Mouse (Mus musculus): Measurements from ENCODE around the gene Rhag. TPM values are rescaled to one million over a fixed set of nuclear protein-coding genes. Genes with fewer than 3 reads are reported as not detected.

Rhag gene
- total RNA-seq, 1 experiment from 2014 or later, result 8.2 TPM

- peak; percentile 83 to 87 for ATAC-seq (replicated peaks in 1 of 2; ENCODE audit: insufficient read depth in 1 of 2, low FRiP score in 2 of 2, low TSS enrichment in 1 of 2, low read depth in 1 of 2, poor library complexity in 2 of 2, severe bottlenecking in 2 of 2)
Measured at GRCm38 (mm10) chr17:40868952-40869747, 58.2 kb downstream of the Rhag start.

- ATAC-seq (replicated peaks in 1 of 2; ENCODE audit: insufficient read depth in 1 of 2, low FRiP score in 2 of 2, low TSS enrichment in 1 of 2, low read depth in 1 of 2, poor library complexity in 2 of 2, severe bottlenecking in 2 of 2), result no peak
Measured at GRCm38 (mm10) chr17:40872626-40873025, 61.7 kb downstream of the Rhag start.

- no peak; a peak in 1 of 4 replicates for ATAC-seq (replicated peaks in 1 of 2; ENCODE audit: insufficient read depth in 1 of 2, low FRiP score in 2 of 2, low TSS enrichment in 1 of 2, low read depth in 1 of 2, poor library complexity in 2 of 2, severe bottlenecking in 2 of 2)
Measured at GRCm38 (mm10) chr17:40873582-40874011, 62.7 kb downstream of the Rhag start.

GRCm38 (mm10) chr17:40874701-40875100, 63.8 kb downstream of the Rhag start:
- no peak for ATAC-seq (replicated peaks in 1 of 2; ENCODE audit: insufficient read depth in 1 of 2, low FRiP score in 2 of 2, low TSS enrichment in 1 of 2, low read depth in 1 of 2, poor library complexity in 2 of 2, severe bottlenecking in 2 of 2)

- ATAC-seq (replicated peaks in 1 of 2; ENCODE audit: insufficient read depth in 1 of 2, low FRiP score in 2 of 2, low TSS enrichment in 1 of 2, low read depth in 1 of 2, poor library complexity in 2 of 2, severe bottlenecking in 2 of 2), result peak in 1 of 2 experiments; percentile 23; a peak in 1 of 4 replicates
Measured at GRCm38 (mm10) chr17:40875568-40875967, 64.6 kb downstream of the Rhag start.

- ATAC-seq (replicated peaks in 1 of 2; ENCODE audit: insufficient read depth in 1 of 2, low FRiP score in 2 of 2, low TSS enrichment in 1 of 2, low read depth in 1 of 2, poor library complexity in 2 of 2, severe bottlenecking in 2 of 2), result no peak
Measured at GRCm38 (mm10) chr17:40877741-40878140, 66.8 kb downstream of the Rhag start.

GRCm38 (mm10) chr17:40879528-40879923, 68.6 kb downstream of the Rhag start:
- peak in 1 of 2 experiments; percentile 18; a peak in 1 of 4 replicates for ATAC-seq (replicated peaks in 1 of 2; ENCODE audit: insufficient read depth in 1 of 2, low FRiP score in 2 of 2, low TSS enrichment in 1 of 2, low read depth in 1 of 2, poor library complexity in 2 of 2, severe bottlenecking in 2 of 2)

GRCm38 (mm10) chr17:40879924-40880691, 69.2 kb downstream of the Rhag start, which contains the start of gene 9130008F23Rik:
TSS of gene 9130008F23Rik (minus strand) at chr17:40880559.
- ATAC-seq (replicated peaks in 1 of 2; ENCODE audit: insufficient read depth in 1 of 2, low FRiP score in 2 of 2, low TSS enrichment in 1 of 2, low read depth in 1 of 2, poor library complexity in 2 of 2, severe bottlenecking in 2 of 2), result peak; percentile 72 to 74

- no peak for ATAC-seq (replicated peaks in 1 of 2; ENCODE audit: insufficient read depth in 1 of 2, low FRiP score in 2 of 2, low TSS enrichment in 1 of 2, low read depth in 1 of 2, poor library complexity in 2 of 2, severe bottlenecking in 2 of 2)
Measured at GRCm38 (mm10) chr17:40882172-40882571, 71.2 kb downstream of the Rhag start.

GRCm38 (mm10) chr17:40885155-40885554, 74.2 kb downstream of the Rhag start:
- no peak for ATAC-seq (replicated peaks in 1 of 2; ENCODE audit: insufficient read depth in 1 of 2, low FRiP score in 2 of 2, low TSS enrichment in 1 of 2, low read depth in 1 of 2, poor library complexity in 2 of 2, severe bottlenecking in 2 of 2)

GRCm38 (mm10) chr17:40887849-40888536, 77.1 kb downstream of the Rhag start:
- ATAC-seq (replicated peaks in 1 of 2; ENCODE audit: insufficient read depth in 1 of 2, low FRiP score in 2 of 2, low TSS enrichment in 1 of 2, low read depth in 1 of 2, poor library complexity in 2 of 2, severe bottlenecking in 2 of 2), result no peak

Other genes starting within 250 kb of the Rhag start
- gene Esp6, start 249.6 kb upstream of the Rhag start, total RNA-seq (2017), result not detected in 2 replicates
- not detected in 2 replicates for gene Esp4, start 212.5 kb upstream of the Rhag start, total RNA-seq (2017)
- gene Esp3, start 179.1 kb upstream of the Rhag start, total RNA-seq (2017), result not detected in 2 replicates
- not detected in 2 replicates for gene Esp1, start 84.0 kb upstream of the Rhag start, total RNA-seq (2017)
- gene Crisp2, start 4.1 kb upstream of the Rhag start, total RNA-seq (2017), result 13.6 TPM in 1 of 2 replicates, not detected in the other
- 4.8 and 10.0 TPM in 2 replicates for gene 9130008F23Rik, start 69.4 kb downstream of the Rhag start, total RNA-seq (2017)
- not detected in 2 replicates for gene Glyatl3, start 103.2 kb downstream of the Rhag start, total RNA-seq (2017)
- 30.7 and 32.0 TPM in 2 replicates for gene Mut, start 123.6 kb downstream of the Rhag start, total RNA-seq (2017)
- gene Cenpq, start 123.9 kb downstream of the Rhag start, total RNA-seq (2017), result 45.8 and 49.4 TPM in 2 replicates